Mouse (Mus musculus) heart, embryonic 10.5 days (tissue): ENCODE measurements around the gene 2010003K11Rik. TPM values are rescaled to one million over a fixed set of nuclear protein-coding genes. Genes with fewer than 3 reads are reported as not detected.

Experiments
- DNase-seq: peaks from one replicate; pipeline ENCODE4 v3.0.0-alpha.2; 2017; ENCODE audit warnings: low spot score
- H3K27ac ChIP-seq: fragments of 300-500 bp; sonication (generic); 2 replicates; pipeline ENCODE4 v1.5.1; 2016; ENCODE audit warnings: mild to moderate bottlenecking
- H3K27me3 ChIP-seq: fragments of 300-500 bp; sonication (generic); 2 replicates; pipeline ENCODE4 v1.6.1; 2016; ENCODE audit warnings: mild to moderate bottlenecking; ENCODE audit not compliant: poor library complexity, insufficient read depth, severe bottlenecking
- H3K36me3 ChIP-seq: fragments of 300-500 bp; sonication (generic); 2 replicates; pipeline ENCODE4 v1.6.1; 2016; ENCODE audit warnings: mild to moderate bottlenecking, moderate library complexity
- H3K4me1 ChIP-seq: fragments of 300-500 bp; sonication (generic); 2 replicates; pipeline ENCODE4 v1.6.1; 2016; ENCODE audit warnings: mild to moderate bottlenecking
- H3K4me3 ChIP-seq: fragments of 300-500 bp; sonication (generic); 2 replicates; pipeline ENCODE4 v1.5.1; 2016; ENCODE audit warnings: mild to moderate bottlenecking, moderate library complexity
- H3K9me3 ChIP-seq: fragments of 300-500 bp; sonication (generic); 2 replicates; pipeline ENCODE4 v1.6.1; 2016; ENCODE audit warnings: mild to moderate bottlenecking, moderate library complexity
- WGBS: fragments of 180-500 bp; shearing (Covaris S2); methylation state at CpG from one replicate; pipeline ENCODE4 v1.1.7; 2016; 5-methylcytosine and 5-hydroxymethylcytosine counted together
- polyA plus RNA-seq: library from polyadenylated mRNA; unstranded; fragments of >200 nt; fragmentation: Nextera tagmentation; extraction: Ambion mirVana; gene quantifications from 2 replicates; pipeline ENCODE4 v1.2.1, GENCODE M21; 2016

The 2010003K11Rik gene
- polyA plus RNA-seq, 1 experiment from 2014 or later: not detected

- Histone ChIP-seq H3K36me3 (peaks cover 8% of the 10 kb centered on the region), H3K27me3 (no peaks in the 10 kb centered on the region), H3K9me3 (no peaks in the 10 kb centered on the region), H3K4me1 (peaks cover 7% of the 10 kb centered on the region), H3K4me3 (no peak overlapping the region), H3K27ac (no peak overlapping the region)
- WGBS: 83% methylated on average over 9 of the region's 9 CpGs
- DNase-seq: no peak
These were observed 50.9 kb downstream of the 2010003K11Rik start for GRCm38 (mm10) chr19:4447445-4447844.

Other genes starting within 250 kb of the 2010003K11Rik start
- 2.9 and 3.5 TPM in 2 replicates for gene Ssh3, start 229.4 kb downstream of the 2010003K11Rik start, polyA plus RNA-seq
- 1.9 and 3.6 TPM in 2 replicates for gene Ankrd13d, start 215.4 kb downstream of the 2010003K11Rik start, polyA plus RNA-seq
- gene Grk2, start 192.4 kb downstream of the 2010003K11Rik start, polyA plus RNA-seq: 12.0 and 16.5 TPM in 2 replicates
- gene Kdm2a, start 100.3 kb downstream of the 2010003K11Rik start, polyA plus RNA-seq: 52.3 and 53.6 TPM in 2 replicates
- 24.3 and 28.9 TPM in 2 replicates for gene Rhod, start 59.2 kb downstream of the 2010003K11Rik start, polyA plus RNA-seq
- gene Syt12, start 21.1 kb downstream of the 2010003K11Rik start, polyA plus RNA-seq: 0.89 and 0.97 TPM in 2 replicates
- 21.4 and 25.3 TPM in 2 replicates for gene Pcx, start 11.9 kb upstream of the 2010003K11Rik start, polyA plus RNA-seq
- 4.4 and 7.2 TPM in 2 replicates for gene Lrfn4, start 117.1 kb upstream of the 2010003K11Rik start, polyA plus RNA-seq
- gene Rce1, start 127.1 kb upstream of the 2010003K11Rik start, polyA plus RNA-seq: 53.1 and 61.9 TPM in 2 replicates
- gene Gm960, start 200.1 kb upstream of the 2010003K11Rik start, polyA plus RNA-seq: 2.1 and 2.2 TPM in 2 replicates
- gene Sptbn2, start 212.6 kb upstream of the 2010003K11Rik start, polyA plus RNA-seq: 0.57 and 1.6 TPM in 2 replicates